Mouse (Mus musculus) liver, embryonic 14.5 days (tissue): Measurements from ENCODE around the gene Otud7b.

Experiments
- CTCF ChIP-seq: IDR thresholded peaks from 2 replicates; pipeline ENCODE4 v1.5.1; 2016; ENCODE audit warnings: antibody characterized with exemption, low read depth, control low read depth
- EP300 ChIP-seq: IDR thresholded peaks from 2 replicates; pipeline ENCODE4 v1.6.1; 2016; ENCODE audit warnings: antibody characterized with exemption, low read depth

GRCm38 (mm10) chr3:96172197-96173178 lies 68.2 kb downstream of the Otud7b start, which contains the start of gene Sf3b4:
- TF ChIP-seq CTCF (no peak), EP300 (no peak; the same call in none of the 2 replicates)
